Mouse (Mus musculus) spleen, postnatal 14 days (tissue): ENCODE results near the gene Cops7b.

Experiments used
- DNase-seq, 2 experiments: peaks; one replicate each; pipeline ENCODE4 v3.0.0; 2021 to 2022; ENCODE audit warnings: low spot score in 2 of 2

Gene Cops7b

GRCm38 (mm10) chr1:86657071-86657470 lies 74.4 kb downstream of the Cops7b start:
- no peak for DNase-seq
